Mouse (Mus musculus): ENCODE results near the gene Apoc3. TPM values are rescaled to one million over a fixed set of nuclear protein-coding genes. Genes with fewer than 3 reads are reported as not detected.

Apoc3 gene
- total RNA-seq, 2 experiments from 2014 or later = 1.4 TPM; not detected in 1

DNA sequence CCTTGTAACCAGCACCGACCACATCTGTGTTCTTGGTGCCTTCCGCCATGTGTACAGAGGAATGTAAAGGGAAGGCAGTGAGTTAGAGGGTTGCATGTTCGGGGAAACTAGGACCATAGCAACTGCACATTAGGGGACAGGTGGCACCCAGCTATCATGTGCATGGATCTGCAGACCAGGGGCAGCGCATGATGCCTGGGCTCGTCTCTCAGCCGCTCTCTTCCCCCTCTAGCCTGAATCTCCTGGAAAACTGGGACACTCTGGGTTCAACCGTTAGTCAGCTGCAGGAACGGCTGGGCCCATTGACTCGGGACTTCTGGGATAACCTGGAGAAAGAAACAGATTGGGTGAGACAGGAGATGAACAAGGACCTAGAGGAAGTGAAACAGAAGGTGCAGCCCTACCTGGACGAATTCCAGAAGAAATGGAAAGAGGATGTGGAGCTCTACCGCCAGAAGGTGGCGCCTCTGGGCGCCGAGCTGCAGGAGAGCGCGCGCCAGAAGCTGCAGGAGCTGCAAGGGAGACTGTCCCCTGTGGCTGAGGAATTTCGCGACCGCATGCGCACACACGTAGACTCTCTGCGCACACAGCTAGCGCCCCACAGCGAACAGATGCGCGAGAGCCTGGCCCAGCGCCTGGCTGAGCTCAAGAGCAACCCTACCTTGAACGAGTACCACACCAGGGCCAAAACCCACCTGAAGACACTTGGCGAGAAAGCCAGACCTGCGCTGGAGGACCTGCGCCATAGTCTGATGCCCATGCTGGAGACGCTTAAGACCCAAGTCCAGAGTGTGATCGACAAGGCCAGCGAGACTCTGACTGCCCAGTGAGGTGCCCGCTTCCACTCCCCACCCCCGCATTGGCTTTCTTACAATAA is 5.6 kb downstream of the Apoc3 start:
- peak; percentile 68 for DNase-seq

DNA sequence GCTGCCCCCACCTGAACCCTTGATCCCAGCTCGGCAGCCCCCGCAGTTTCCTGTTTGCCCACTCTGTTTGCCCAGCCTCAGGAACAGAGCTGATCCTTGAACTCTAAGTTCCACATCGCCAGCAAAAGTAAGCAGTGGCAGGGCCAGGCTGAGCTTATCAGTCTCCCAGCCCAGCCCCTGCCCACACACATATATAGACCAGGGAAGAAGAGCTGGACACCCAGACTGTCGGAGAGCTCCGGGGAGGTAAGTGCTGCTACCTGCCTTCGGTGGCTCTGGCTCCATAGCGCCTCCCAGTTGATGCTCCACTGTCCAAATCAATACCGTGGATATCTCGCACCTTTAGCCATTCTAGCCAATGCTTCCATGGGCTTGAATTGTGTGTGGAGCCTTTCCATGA is 6.9 kb downstream of the Apoc3 start, which contains the start of gene Apoa1:
TSS of gene Apoa1 (plus strand) at position 90 of the 400 bp plus-strand sequence.
- DNase-seq = no peak

GRCm38 (mm10) chr9:46227064-46227614 is 8.3 kb downstream of the Apoc3 start:
- DNase-seq = no peak

GRCm38 (mm10) chr9:46224945-46225660 is 10.3 kb downstream of the Apoc3 start:
- DNase-seq = no peak

DNA sequence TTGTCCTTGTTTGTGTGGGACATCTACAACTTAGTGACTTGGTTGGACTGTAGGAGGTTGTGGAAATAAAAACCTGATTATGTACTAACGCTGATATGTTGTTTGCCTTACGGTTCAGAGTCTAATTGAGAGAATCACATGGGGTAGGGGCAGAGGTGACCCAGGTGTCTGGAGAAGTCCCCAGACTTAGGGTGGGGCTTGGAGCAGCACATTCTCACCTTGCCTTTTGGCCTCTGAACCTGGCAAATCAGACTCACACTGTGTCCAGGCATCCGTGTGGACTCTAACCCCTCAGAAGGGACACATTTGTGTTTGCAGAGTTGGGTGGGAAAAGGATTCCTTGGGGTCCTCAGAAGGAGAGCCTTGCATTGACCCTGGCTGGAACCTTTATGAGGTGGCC is 11.3 kb downstream of the Apoc3 start:
- DNase-seq = no peak

- no peak for DNase-seq
These were observed 12.3 kb downstream of the Apoc3 start for GRCm38 (mm10) chr9:46223090-46223489.

- DNase-seq = no peak
These were observed 17.3 kb downstream of the Apoc3 start for GRCm38 (mm10) chr9:46218176-46218575.

DNA sequence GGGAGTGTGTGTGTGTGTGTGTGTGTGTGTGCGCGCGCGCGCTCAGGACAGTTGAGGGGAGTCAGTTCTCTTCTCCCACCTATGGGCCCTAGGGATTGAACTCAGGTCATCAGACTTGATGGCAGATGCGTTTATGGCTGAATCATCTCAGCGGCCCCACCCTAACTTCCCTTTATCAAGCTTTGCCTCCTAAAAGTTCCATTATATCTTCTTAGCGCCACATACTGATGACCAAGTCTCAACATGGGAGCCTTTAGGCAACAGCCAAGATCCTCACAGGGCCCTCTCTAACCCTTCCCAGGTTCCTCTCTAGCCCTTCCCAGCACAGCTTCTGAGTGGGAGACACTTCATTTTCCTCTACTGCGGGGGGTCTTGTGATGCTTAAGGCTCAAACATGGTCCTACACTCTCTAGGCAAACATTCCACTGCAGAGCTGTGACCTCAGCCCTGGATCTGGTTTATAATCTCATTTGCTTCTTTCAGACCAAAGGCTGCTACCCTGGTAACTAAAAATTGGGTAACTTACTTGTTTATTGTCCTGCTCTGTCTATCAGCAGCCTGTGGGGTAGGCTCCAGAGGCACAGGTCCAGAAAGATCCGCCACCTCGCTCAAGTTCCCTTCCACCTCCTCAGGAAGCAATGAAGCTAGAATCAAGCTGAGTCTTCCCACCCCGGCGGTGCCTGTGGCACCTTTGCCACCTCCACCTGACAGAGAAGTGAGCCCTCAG is 18.5 kb downstream of the Apoc3 start:
- no peak for DNase-seq

GRCm38 (mm10) chr9:46215338-46216322 is 19.8 kb downstream of the Apoc3 start:
- peak; percentile 26 for DNase-seq

DNA sequence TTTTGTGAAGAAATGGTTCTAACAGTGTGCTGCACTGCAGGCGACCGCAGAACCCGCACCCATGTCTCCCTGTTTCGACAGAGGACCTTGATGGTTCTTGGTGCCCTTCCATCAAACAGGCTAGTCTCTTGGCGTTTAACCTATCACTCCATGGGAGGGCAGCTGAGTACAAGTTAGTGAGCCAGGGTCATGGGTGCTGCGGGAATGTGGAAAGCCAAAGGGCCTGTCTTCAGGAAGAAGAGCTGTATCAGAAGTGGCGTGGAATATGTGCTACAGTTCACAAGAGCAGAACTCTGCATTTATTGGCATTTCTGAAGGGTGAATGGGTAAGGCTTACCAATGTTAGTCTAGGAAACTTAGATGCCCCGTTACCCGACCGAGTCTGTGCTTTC is 20.5 kb downstream of the Apoc3 start:
- DNase-seq = no peak

DNA sequence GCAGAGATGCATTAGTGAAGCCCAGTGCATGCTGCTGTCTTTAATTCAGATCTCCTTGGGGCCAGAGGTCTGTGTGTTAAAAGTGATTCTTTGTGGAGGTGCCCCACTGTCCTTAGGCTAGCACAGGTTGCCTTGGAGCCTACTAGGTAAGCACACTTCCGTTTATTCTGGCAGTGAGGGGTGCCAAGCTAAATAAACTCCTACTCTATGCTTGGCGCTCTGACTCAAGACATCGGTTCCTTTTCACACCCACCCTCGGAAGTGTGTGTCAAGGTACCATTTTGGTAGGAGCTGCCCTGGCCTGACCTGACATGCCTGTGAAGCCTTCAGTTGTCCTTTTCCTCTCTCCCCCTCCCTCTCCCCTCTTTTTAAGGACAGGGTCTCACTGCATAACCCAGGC is 21.2 kb downstream of the Apoc3 start:
- no peak for DNase-seq

GRCm38 (mm10) chr9:46210473-46210872 is 25.0 kb downstream of the Apoc3 start:
- no peak for DNase-seq

GRCm38 (mm10) chr9:46208401-46208974 is 26.9 kb downstream of the Apoc3 start:
- DNase-seq = no peak

DNA sequence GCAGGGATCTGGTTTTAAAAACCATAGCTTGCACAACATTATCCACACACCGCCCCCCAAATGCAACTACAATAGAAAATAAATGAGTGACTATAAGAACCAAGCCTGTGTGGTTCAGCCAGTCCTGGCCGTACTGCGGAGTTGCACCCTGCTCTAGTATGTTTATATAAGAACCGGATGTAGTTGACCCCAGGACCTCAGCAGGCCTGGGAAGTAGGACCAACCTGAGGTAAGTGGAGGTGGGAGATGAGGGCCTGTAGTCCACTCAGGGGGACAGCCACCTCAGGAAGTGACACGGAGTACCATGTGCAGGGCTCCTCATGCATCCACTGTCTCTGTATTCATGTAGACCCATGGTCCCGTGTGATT is 28.0 kb downstream of the Apoc3 start:
- DNase-seq = no peak

DNA sequence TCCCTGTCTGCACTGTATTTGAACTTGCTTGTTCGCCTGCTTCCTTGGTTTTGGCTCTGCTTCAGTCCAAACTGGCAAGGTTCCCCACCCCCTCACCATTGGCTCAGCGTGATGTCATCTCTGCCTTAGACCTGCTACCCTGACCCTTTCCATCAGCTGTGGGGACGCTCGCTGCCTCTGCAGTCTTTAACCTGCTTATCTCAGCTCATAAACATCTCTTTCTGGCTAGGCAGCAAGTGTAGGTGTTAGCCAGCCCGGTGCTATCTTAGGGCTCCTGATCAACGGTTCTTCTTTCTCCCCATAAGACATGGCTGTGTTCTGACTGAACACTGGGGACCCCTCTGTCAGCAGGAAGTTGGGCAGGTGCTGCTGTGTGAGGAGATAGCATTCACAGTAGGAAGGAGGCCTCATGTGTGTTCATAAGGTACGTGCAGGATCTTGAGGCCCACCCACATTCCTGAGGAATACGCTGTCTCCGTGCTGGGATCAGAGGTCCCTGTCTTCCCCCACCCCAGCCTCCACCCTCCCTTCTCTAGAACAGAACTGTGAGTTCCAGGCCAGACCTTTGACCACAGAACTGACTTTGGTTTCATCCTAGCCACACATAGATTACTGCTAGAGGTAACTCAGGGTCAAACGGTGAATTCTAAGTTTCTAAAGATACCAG is 28.5 kb downstream of the Apoc3 start:
- DNase-seq = no peak

DNA sequence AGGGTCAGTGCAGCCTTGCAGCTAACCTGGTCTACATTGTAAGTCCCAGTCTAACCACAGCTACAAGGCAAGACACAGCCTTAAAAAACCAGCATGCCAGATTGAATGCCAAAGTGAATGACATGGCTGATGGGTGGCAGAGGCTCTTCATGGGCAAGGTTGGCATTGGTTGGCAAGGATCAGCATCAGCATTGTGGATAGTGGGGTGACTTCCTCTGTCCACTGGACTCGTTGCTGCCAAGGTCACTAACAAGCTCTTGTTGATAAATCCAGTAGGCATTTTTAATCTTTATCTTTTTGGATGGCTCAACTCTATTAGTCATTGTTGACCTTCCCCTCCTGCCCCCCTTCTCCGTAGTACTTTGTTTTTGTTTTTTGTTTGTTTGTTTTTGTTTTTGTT is 35.8 kb downstream of the Apoc3 start:
- no peak for DNase-seq

GRCm38 (mm10) chr9:46198936-46199335 is 36.5 kb downstream of the Apoc3 start:
- no peak for DNase-seq

GRCm38 (mm10) chr9:46198461-46198860 is 37.0 kb downstream of the Apoc3 start:
- no peak for DNase-seq

GRCm38 (mm10) chr9:46196699-46197169 is 38.7 kb downstream of the Apoc3 start:
- peak; percentile 36 for DNase-seq

DNA sequence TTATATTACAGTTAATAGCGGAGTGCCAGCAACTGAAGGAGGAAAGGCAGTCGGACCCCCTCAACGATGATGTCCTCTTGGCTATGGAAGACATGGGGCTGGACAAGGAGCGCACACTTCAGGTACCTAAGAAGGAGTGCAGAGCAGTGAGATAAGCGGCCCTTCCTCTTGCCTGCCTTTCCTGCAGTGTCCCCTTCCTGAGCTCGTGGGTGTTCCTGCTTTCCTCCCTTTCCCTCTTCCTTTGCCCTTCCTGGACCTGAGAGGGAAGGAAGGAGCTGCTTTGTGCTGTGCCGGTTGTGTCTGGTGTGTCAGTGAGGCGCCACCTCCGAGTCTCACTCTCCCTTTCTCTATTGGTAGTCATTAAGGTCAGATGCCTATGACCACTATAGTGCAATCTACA is 40.6 kb downstream of the Apoc3 start:
- no peak for DNase-seq
